Mouse (Mus musculus) heart, postnatal 10 days (tissue): ENCODE data around the gene Ten1. TPM values are rescaled to one million over a fixed set of nuclear protein-coding genes. Genes with fewer than 3 reads are reported as not detected.

Experiments used
- total RNA-seq, 2 experiments: library from RNA; stranded (reverse); gene quantifications; 2 replicates each; pipeline ENCODE4 v1.2.3; 2021

Ten1 gene
- total RNA-seq, 2 experiments from 2014 or later, result 29.7 to 34.0 TPM

Other genes starting within 250 kb of the Ten1 start
- gene Itgb4, start 224.1 kb upstream of the Ten1 start, total RNA-seq, result 1 to 10 TPM; 4.8 to 5.5 TPM
- 10 to 100 TPM; 31.7 to 33.1 TPM for gene Galk1, start 186.1 kb upstream of the Ten1 start, total RNA-seq
- 100 to 1,000 TPM; 338 to 393 TPM for gene H3f3b, start 170.9 kb upstream of the Ten1 start, total RNA-seq
- 10 to 100 TPM; 16.3 to 17.0 TPM for gene Unk, start 168.5 kb upstream of the Ten1 start, total RNA-seq
- gene Unc13d, start 120.9 kb upstream of the Ten1 start, total RNA-seq, result 1 to 10 TPM in 1 of 2 experiments, under 1 TPM in 1; 0.52 to 1.0 TPM
- 10 to 100 TPM; 96.6 to 99.5 TPM for gene Wbp2, start 111.9 kb upstream of the Ten1 start, total RNA-seq
- gene Trim47, start 71.6 kb upstream of the Ten1 start, total RNA-seq, result 10 to 100 TPM; 43.3 to 49.7 TPM
- gene Trim65, start 67.7 kb upstream of the Ten1 start, total RNA-seq, result 1 to 10 TPM; 5.4 to 6.3 TPM
- gene Mrpl38, start 60.0 kb upstream of the Ten1 start, total RNA-seq, result 10 to 100 TPM; 55.9 to 56.8 TPM
- 10 to 100 TPM; 17.4 to 17.7 TPM for gene Fbf1, start 30.7 kb upstream of the Ten1 start, total RNA-seq
- gene Acox1, start 190 bp downstream of the Ten1 start, total RNA-seq, result 10 to 100 TPM; 92.5 to 99.9 TPM
- gene Evpl, start 39.2 kb downstream of the Ten1 start, total RNA-seq, result 1 to 10 TPM; 1.2 TPM
- 10 to 100 TPM; 58.7 to 59.8 TPM for gene Srp68, start 75.4 kb downstream of the Ten1 start, total RNA-seq
- not detected for gene Galr2, start 82.1 kb downstream of the Ten1 start, total RNA-seq
- gene Exoc7, start 108.4 kb downstream of the Ten1 start, total RNA-seq, result 10 to 100 TPM; 61.0 to 65.9 TPM
- gene Foxj1, start 136.5 kb downstream of the Ten1 start, total RNA-seq, result not detected
- 10 to 100 TPM; 10.0 TPM for gene Rnf157, start 214.2 kb downstream of the Ten1 start, total RNA-seq
- gene Ubald2, start 235.2 kb downstream of the Ten1 start, total RNA-seq, result 10 to 100 TPM; 47.2 to 49.4 TPM